Mouse (Mus musculus) intestine, postnatal 0 days (tissue): ENCODE results near the gene Ipcef1. TPM values are rescaled to one million over a fixed set of nuclear protein-coding genes. Genes with fewer than 3 reads are reported as not detected.

Experiments used
- ATAC-seq: fragments of 200-750 bp; cut with Nextera tagmentation; 2 replicates; pipeline ENCODE4 v1.8.0; 2017; ENCODE audit warnings: mild to moderate bottlenecking, moderate TSS enrichment, moderate library complexity
- H3K27ac ChIP-seq: fragments of 300-500 bp; sonication (generic); 2 replicates; pipeline ENCODE4 v1.5.1; 2014; ENCODE audit warnings: mild to moderate bottlenecking, low read depth, low read length, moderate library complexity
- H3K27me3 ChIP-seq: fragments of 300-500 bp; sonication (generic); replicated peaks from 2 replicates; pipeline ENCODE4 v1.6.1; 2014; ENCODE audit warnings: low read length, mixed read lengths; ENCODE audit not compliant: control insufficient read depth, insufficient read depth
- H3K36me3 ChIP-seq: fragments of 300-500 bp; sonication (generic); 2 replicates; pipeline ENCODE4 v1.6.1; 2014; ENCODE audit warnings: mild to moderate bottlenecking, moderate library complexity; ENCODE audit not compliant: control insufficient read depth, insufficient read depth
- H3K4me1 ChIP-seq: fragments of 300-500 bp; sonication (generic); replicated peaks from 2 replicates; pipeline ENCODE4 v1.6.1; 2014; ENCODE audit warnings: antibody characterized with exemption, low read length, mixed read lengths; ENCODE audit not compliant: control insufficient read depth, insufficient read depth
- H3K4me2 ChIP-seq: fragments of 300-500 bp; sonication (generic); replicated peaks from 2 replicates; pipeline ENCODE4 v1.6.1; 2014; ENCODE audit warnings: low read depth, mild to moderate bottlenecking, moderate library complexity
- H3K4me3 ChIP-seq: fragments of 300-500 bp; sonication (generic); 2 replicates; pipeline ENCODE4 v1.5.1; 2014; ENCODE audit warnings: low read depth, low read length
- H3K9ac ChIP-seq: fragments of 300-500 bp; sonication (generic); 2 replicates; pipeline ENCODE4 v1.6.1; 2014; ENCODE audit warnings: mild to moderate bottlenecking, low read depth, low read length
- H3K9me3 ChIP-seq: fragments of 300-500 bp; sonication (generic); 2 replicates; pipeline ENCODE4 v1.6.1; 2016; ENCODE audit warnings: mixed run types; ENCODE audit not compliant: control insufficient read depth
- CTCF ChIP-seq: sonication (generic); IDR thresholded peaks from 2 replicates; pipeline ENCODE4 v1.5.1; 2016; ENCODE audit warnings: low read depth, mild to moderate bottlenecking, control low read depth, antibody characterized with exemption, moderate library complexity
- WGBS: fragments of 180-500 bp; shearing (Covaris S2); extraction: QIAGEN DNeasy Blood & Tissue Kit; methylation state at CpG from one replicate; pipeline ENCODE4 v1.1.7; 2014; 5-methylcytosine and 5-hydroxymethylcytosine counted together
- polyA plus RNA-seq: library from polyadenylated mRNA; unstranded; fragments of >200 nt; fragmentation: Nextera tagmentation; extraction: Ambion mirVana; gene quantifications from 2 replicates; pipeline ENCODE4 v1.2.1, GENCODE M21; 2015

Gene Ipcef1
- polyA plus RNA-seq, 1 experiment from 2014 or later = 0.12 TPM

DNA sequence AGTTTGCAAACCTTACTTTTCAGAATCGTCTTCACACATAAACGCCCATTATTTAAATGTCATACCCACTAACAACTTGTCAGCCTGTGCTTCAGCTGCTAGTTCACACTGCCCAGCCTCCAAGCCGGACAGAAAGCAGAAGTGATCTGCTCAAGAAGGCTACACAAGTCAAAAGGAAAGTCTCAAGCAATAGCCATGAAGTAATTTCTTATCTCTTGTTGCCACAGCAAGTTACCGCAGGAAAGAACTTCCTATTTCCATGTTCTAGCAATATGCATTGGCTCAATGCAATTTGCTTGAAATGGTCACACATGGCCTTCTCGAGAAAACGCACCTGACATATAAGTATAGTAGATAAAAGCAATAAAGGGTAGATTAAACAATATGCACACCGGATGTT is 10.7 kb upstream of the Ipcef1 start:
- no peak overlapping the region for H3K4me3 ChIP-seq
- no peak overlapping the region for H3K27ac ChIP-seq
- no peak overlapping the region for H3K9ac ChIP-seq
- no peak for ATAC-seq
- no peak for TF ChIP-seq CTCF
- no peak overlapping the region for H3K4me2 ChIP-seq
- no peaks in the 10 kb centered on the region for H3K36me3 ChIP-seq
- no peaks in the 10 kb centered on the region for H3K27me3 ChIP-seq
- no peaks in the 10 kb centered on the region for H3K9me3 ChIP-seq
- 71% methylated on average over 7 of the region's 7 CpGs for WGBS
- no peaks in the 10 kb centered on the region for H3K4me1 ChIP-seq

DNA sequence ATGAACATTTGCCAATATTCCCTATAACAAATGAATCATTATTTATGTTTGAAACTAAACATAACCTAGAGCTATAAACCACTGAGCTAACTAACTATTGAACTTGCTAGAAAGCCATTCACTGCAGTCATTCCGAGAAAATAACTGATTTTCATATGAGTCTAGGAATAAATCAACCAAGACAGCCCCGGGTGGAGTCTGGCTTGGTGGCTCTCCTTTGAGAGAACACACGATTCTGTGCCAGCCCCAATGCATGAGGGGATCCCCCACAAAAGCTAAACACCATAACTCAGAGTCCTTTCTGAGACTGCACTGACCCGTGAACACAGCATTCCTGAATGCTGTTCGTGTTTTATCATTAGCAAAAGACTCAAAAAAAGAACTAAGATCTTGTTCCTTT is 8.0 kb upstream of the Ipcef1 start:
- no peak overlapping the region for H3K4me2 ChIP-seq
- TF ChIP-seq CTCF = no peak
- H3K27me3 ChIP-seq = no peaks in the 10 kb centered on the region
- H3K36me3 ChIP-seq = no peaks in the 10 kb centered on the region
- no peaks in the 10 kb centered on the region for H3K9me3 ChIP-seq
- ATAC-seq = no peak
- no peaks in the 10 kb centered on the region for H3K4me1 ChIP-seq
- WGBS = 64% methylated on average over 5 of the region's 5 CpGs
- no peak overlapping the region for H3K27ac ChIP-seq
- no peak overlapping the region for H3K9ac ChIP-seq
- H3K4me3 ChIP-seq = no peak overlapping the region

DNA sequence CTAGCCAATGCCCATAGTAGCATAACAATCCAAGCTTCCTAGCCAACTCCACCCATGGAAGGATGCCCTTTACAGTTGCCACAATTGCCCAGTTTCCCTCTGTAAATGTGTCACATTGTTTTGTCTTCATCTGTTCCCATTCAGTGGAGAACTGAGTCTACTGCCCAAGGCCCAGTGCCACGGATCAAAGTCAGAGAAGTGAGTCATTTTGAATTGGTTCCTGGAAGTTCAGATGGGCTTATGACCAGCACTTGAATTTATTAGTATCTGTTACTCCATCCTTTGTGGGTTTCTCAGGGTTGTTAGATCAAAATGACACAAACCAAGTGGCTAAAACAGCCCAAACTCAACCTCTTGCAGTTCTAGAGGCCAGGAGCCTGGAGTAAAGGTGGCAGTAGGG is 5.3 kb upstream of the Ipcef1 start:
- Histone ChIP-seq H3K27me3 (no peaks in the 10 kb centered on the region), H3K36me3 (no peaks in the 10 kb centered on the region), H3K4me1 (0 out of 2 replicates have a peak, but pooled peaks cover 6% of the 10 kb centered on the region), H3K9me3 (no peaks in the 10 kb centered on the region), H3K4me3 (no peak overlapping the region), H3K9ac (no peak overlapping the region), H3K27ac (no peak overlapping the region), H3K4me2 (no peak overlapping the region)
- no peak for ATAC-seq
- WGBS = 81% methylated on average over 1 of the region's 1 CpGs
- TF ChIP-seq CTCF = no peak

DNA sequence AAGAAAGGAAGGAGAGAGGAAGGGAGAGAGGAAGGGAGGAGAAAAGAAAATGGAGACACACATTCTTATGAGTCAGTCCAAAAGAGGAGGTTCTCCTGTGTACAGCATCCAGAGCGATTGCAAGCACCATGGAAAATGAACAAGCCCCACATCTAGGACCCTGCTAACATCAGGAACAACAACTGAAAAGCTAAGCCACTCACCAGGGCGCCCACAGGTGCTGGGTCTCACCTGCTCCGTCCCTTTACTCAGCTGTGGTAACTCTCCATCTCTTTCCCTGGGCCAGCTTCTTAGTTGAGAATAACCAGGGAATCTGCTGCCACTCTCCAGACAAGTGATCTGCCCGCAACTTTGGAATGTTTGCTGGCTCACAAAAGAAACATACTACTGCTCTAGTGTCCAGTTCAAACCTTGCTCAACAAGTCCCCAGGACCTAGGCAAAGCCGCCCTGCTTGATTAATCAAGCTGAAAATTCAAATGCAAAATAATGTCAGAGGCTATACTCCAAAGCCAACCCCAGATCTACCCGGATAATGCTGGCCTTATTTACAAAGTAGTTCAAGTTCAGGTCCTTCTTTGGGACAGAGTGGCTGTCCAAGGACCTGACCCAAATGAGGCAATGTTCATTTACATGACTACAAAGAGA is 2.4 kb upstream of the Ipcef1 start:
- no peak for ATAC-seq
- Histone ChIP-seq H3K4me2 (no peak overlapping the region), H3K27ac (no peak overlapping the region)

DNA sequence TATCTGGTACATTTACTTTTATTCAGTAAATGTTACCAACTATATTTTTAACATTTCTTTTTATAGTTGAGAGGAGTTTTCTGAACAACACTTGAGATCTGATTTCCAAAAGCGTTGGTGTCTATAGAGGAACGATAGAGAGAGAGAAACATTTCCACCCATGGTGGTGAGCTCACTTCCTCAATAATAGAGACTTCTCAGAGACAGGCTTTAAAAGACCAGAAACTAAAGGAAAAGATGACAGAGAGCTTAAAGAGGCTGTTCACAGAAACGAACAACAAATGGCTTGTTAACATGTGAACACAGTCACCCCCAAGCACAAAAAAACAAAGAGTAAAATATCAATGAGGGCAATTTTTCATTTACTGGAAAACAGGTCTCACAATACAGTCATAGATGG is 2.4 kb downstream of the Ipcef1 start:
- no peak overlapping the region for H3K4me3 ChIP-seq
- H3K4me2 ChIP-seq = no peak overlapping the region
- H3K9ac ChIP-seq = no peak overlapping the region
- H3K4me1 ChIP-seq = peaks cover 4% of the 10 kb centered on the region; the same call in 1 of the 2 replicates
- 73% methylated on average over 3 of the region's 3 CpGs for WGBS
- H3K27me3 ChIP-seq = no peaks in the 10 kb centered on the region
- no peaks in the 10 kb centered on the region for H3K36me3 ChIP-seq
- no peak overlapping the region for H3K27ac ChIP-seq
- ATAC-seq = no peak
- no peak for TF ChIP-seq CTCF
- H3K9me3 ChIP-seq = no peaks in the 10 kb centered on the region

More for the DNA sequence above, 2.4 kb upstream of the Ipcef1 start:
- WGBS = 73% methylated on average over 6 of the region's 6 CpGs
- Histone ChIP-seq H3K4me1 (peaks cover 6% of the 10 kb centered on the region; the same call in 1 of the 2 replicates), H3K27me3 (no peaks in the 10 kb centered on the region), H3K9ac (no peak overlapping the region), H3K36me3 (no peaks in the 10 kb centered on the region), H3K9me3 (no peaks in the 10 kb centered on the region), H3K4me3 (no peak overlapping the region)
- TF ChIP-seq CTCF = no peak

DNA sequence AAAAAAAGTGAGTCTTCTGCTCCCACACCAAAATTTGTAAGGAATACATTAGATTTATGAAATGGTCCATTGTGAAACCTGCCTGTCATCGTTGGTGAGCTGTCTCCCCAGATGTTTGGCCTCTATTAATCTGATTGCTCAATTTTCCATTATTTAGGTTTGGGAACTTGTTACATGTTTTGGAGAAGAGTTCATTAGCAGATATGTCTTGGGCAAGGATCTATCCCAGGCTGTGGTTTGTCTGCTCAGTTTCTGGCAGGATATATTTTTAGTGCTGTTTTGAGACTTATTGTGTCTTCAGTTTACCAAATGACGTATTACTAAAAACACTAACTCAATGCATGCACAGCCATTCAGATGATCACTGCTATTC is 4.4 kb downstream of the Ipcef1 start:
- TF ChIP-seq CTCF = no peak
- no peak for ATAC-seq
- H3K9ac ChIP-seq = no peak overlapping the region
- no peak overlapping the region for H3K27ac ChIP-seq
- H3K9me3 ChIP-seq = no peaks in the 10 kb centered on the region
- no peaks in the 10 kb centered on the region; the same call in 1 of the 2 replicates for H3K4me1 ChIP-seq
- no peak overlapping the region for H3K4me2 ChIP-seq
- H3K4me3 ChIP-seq = no peak overlapping the region
- WGBS = 59% methylated on average over 2 of the region's 2 CpGs
- H3K27me3 ChIP-seq = no peaks in the 10 kb centered on the region
- H3K36me3 ChIP-seq = no peaks in the 10 kb centered on the region
